Mouse (Mus musculus) C2C12 (cell line): ENCODE data around the gene Akirin2. TPM values are rescaled to one million over a fixed set of nuclear protein-coding genes. Genes with fewer than 3 reads are reported as not detected.

Experiments used
- H3K27me3 ChIP-seq: one replicate; pipeline ENCODE4 v1.6.1; 2011; ENCODE audit not compliant: control insufficient read depth, insufficient read depth, insufficient read length
- H3K36me3 ChIP-seq: one replicate; pipeline ENCODE4 v1.6.1; 2011; ENCODE audit not compliant: control insufficient read depth, insufficient read depth
- H3K4me3 ChIP-seq: one replicate; pipeline ENCODE4 v1.5.1; 2011; ENCODE audit warnings: mild to moderate bottlenecking, control low read depth; ENCODE audit not compliant: poor library complexity, insufficient read depth, severe bottlenecking
- H3K79me2 ChIP-seq: one replicate; pipeline ENCODE4 v1.6.1; 2011; ENCODE audit not compliant: control insufficient read depth, insufficient read depth
- H3K79me3 ChIP-seq: one replicate; pipeline ENCODE4 v1.6.1; 2011; ENCODE audit warnings: low read depth, control low read depth
- H3ac ChIP-seq: one replicate; pipeline ENCODE3; 2011; ENCODE audit warnings: low read depth; ENCODE audit not compliant: control insufficient read depth, insufficient read length
- CEBPB ChIP-seq: IDR thresholded peaks from one replicate; pipeline ENCODE4 v1.6.1; 2011; ENCODE audit warnings: low read depth, mild to moderate bottlenecking, control low read depth, moderate library complexity
- CTCF ChIP-seq: IDR thresholded peaks from one replicate; pipeline ENCODE4 v1.5.1; 2011; ENCODE audit not compliant: control insufficient read depth, insufficient read depth, insufficient read length
- FOSL1 ChIP-seq: IDR thresholded peaks from one replicate; pipeline ENCODE4 v1.8.0; 2011; ENCODE audit warnings: mild to moderate bottlenecking, low read length; ENCODE audit not compliant: poor library complexity, insufficient read depth, severe bottlenecking
- MAX ChIP-seq: IDR thresholded peaks from one replicate; pipeline ENCODE4 v1.6.1; 2011; ENCODE audit warnings: mild to moderate bottlenecking, control low read depth
- MYOD1 ChIP-seq: IDR thresholded peaks from one replicate; pipeline ENCODE4 v1.6.1; 2011; ENCODE audit warnings: low read depth; ENCODE audit not compliant: control insufficient read depth, insufficient read length
- MYOG ChIP-seq: IDR thresholded peaks from one replicate; pipeline ENCODE4 v1.6.1; 2011; ENCODE audit not compliant: control insufficient read depth, insufficient read length; ENCODE audit errors: extremely low read depth
- USF1 ChIP-seq: IDR thresholded peaks from one replicate; pipeline ENCODE4 v1.6.1; 2011; ENCODE audit warnings: low read depth, mild to moderate bottlenecking, control low read depth, moderate library complexity
- long read RNA-seq, 2 experiments: library from polyadenylated mRNA; unstranded; transcript quantifications; one replicate each; pipeline ENCODE4 v2.0.0; 2019 to 2020
- polyA plus RNA-seq: library from polyadenylated mRNA; unstranded; fragments of >200 nt; fragmentation: generic; extraction: Trizol; gene quantifications from one replicate; pipeline ENCODE4 v1.2.1, GENCODE M21; 2012; ENCODE audit warnings: missing spikeins

The Akirin2 gene
- 59.6 TPM for polyA plus RNA-seq
- long read RNA-seq, experiment 1, partial matches to known transcripts, result 5 of 7 reads
- long read RNA-seq, experiment 1, other reads (novel, unspliced or antisense), result 0 of 7 reads
- long read RNA-seq, experiment 2, transcript Akirin2-201 (5 exons, 1,397 nt), result major isoform, 8 of 9 reads
- long read RNA-seq, experiment 2, partial matches to known transcripts, result 1 of 9 reads
- long read RNA-seq, experiment 2, other reads (novel, unspliced or antisense), result 0 of 9 reads

- Histone ChIP-seq H3ac (peak within 1 kb of the TSS; percentile 82), H3K27me3 (no peaks in the 10 kb centered on the region), H3K79me2 (peaks cover 51% of the 10 kb centered on the region), H3K79me3 (peaks cover 36% of the 10 kb centered on the region), H3K36me3 (peaks cover 10% of the 10 kb centered on the region), H3K4me3 (peak within 1 kb of the TSS; percentile 80)
- no peak for TF ChIP-seq CEBPB
Observed at GRCm38 (mm10) chr4:34550748-34551097, at the start of gene Akirin2. Gene Akirin2 (plus strand): TSS chr4:34550937.

- H3K79me2 ChIP-seq, result no peaks in the 10 kb centered on the region
- no peaks in the 10 kb centered on the region for H3K27me3 ChIP-seq
- no peak overlapping the region for H3ac ChIP-seq
- no peaks in the 10 kb centered on the region for H3K79me3 ChIP-seq
- H3K36me3 ChIP-seq, result no peaks in the 10 kb centered on the region
- H3K4me3 ChIP-seq, result no peak overlapping the region
- no peak for TF ChIP-seq MYOD1
- TF ChIP-seq MYOG, result no peak
- no peak for TF ChIP-seq CEBPB
- no peak for TF ChIP-seq FOSL1
- TF ChIP-seq MAX, result no peak
- no peak for TF ChIP-seq USF1
- no peak for TF ChIP-seq CTCF
Observed at GRCm38 (mm10) chr4:34510305-34510704, 40.4 kb upstream of the Akirin2 start.

GRCm38 (mm10) chr4:34522846-34523245 lies 27.9 kb upstream of the Akirin2 start:
- Histone ChIP-seq H3K27me3 (no peaks in the 10 kb centered on the region), H3K36me3 (no peaks in the 10 kb centered on the region), H3K79me3 (no peaks in the 10 kb centered on the region), H3K79me2 (no peaks in the 10 kb centered on the region), H3K4me3 (no peak overlapping the region), H3ac (no peak overlapping the region)
- TF ChIP-seq USF1 (peak; percentile 64), MYOD1 (peak; percentile 24), CEBPB (no peak), FOSL1 (peak; percentile 15)

GRCm38 (mm10) chr4:34523586-34523985 lies 27.2 kb upstream of the Akirin2 start:
- no peak overlapping the region for H3K4me3 ChIP-seq
- no peaks in the 10 kb centered on the region for H3K79me3 ChIP-seq
- H3ac ChIP-seq, result no peak overlapping the region
- H3K79me2 ChIP-seq, result no peaks in the 10 kb centered on the region
- H3K36me3 ChIP-seq, result no peaks in the 10 kb centered on the region
- no peaks in the 10 kb centered on the region for H3K27me3 ChIP-seq
- TF ChIP-seq MYOG (no peak), USF1 (no peak), CEBPB (no peak), CTCF (no peak), MAX (no peak), FOSL1 (no peak), MYOD1 (no peak)

- Histone ChIP-seq H3K79me3 (no peaks in the 10 kb centered on the region), H3K79me2 (no peaks in the 10 kb centered on the region), H3K36me3 (no peaks in the 10 kb centered on the region), H3K4me3 (no peak overlapping the region), H3ac (no peak overlapping the region), H3K27me3 (no peaks in the 10 kb centered on the region)
- TF ChIP-seq CEBPB, result no peak
- TF ChIP-seq USF1, result no peak
- no peak for TF ChIP-seq MYOG
- no peak for TF ChIP-seq CTCF
- TF ChIP-seq MAX, result no peak
- no peak for TF ChIP-seq MYOD1
- no peak for TF ChIP-seq FOSL1
Observed at GRCm38 (mm10) chr4:34526771-34527170, 24.0 kb upstream of the Akirin2 start.

GRCm38 (mm10) chr4:34528430-34529100 lies 22.2 kb upstream of the Akirin2 start:
- no peak for TF ChIP-seq MYOD1
- TF ChIP-seq MYOG, result no peak
- TF ChIP-seq CEBPB, result no peak
- no peak for TF ChIP-seq FOSL1
- H3K27me3 ChIP-seq, result no peaks in the 10 kb centered on the region
- no peaks in the 10 kb centered on the region for H3K79me2 ChIP-seq
- no peak overlapping the region for H3K4me3 ChIP-seq
- no peak overlapping the region for H3ac ChIP-seq
- no peaks in the 10 kb centered on the region for H3K36me3 ChIP-seq
- no peaks in the 10 kb centered on the region for H3K79me3 ChIP-seq
